Mouse (Mus musculus) ZHBTc4 (cell line): Measurements from ENCODE around the gene Plpp2.

Experiments used
- DNase-seq: peaks from one replicate; pipeline ENCODE4 v3.0.0-alpha.2; 2011; ENCODE audit warnings: low read depth, low spot score

Plpp2 gene

DNA sequence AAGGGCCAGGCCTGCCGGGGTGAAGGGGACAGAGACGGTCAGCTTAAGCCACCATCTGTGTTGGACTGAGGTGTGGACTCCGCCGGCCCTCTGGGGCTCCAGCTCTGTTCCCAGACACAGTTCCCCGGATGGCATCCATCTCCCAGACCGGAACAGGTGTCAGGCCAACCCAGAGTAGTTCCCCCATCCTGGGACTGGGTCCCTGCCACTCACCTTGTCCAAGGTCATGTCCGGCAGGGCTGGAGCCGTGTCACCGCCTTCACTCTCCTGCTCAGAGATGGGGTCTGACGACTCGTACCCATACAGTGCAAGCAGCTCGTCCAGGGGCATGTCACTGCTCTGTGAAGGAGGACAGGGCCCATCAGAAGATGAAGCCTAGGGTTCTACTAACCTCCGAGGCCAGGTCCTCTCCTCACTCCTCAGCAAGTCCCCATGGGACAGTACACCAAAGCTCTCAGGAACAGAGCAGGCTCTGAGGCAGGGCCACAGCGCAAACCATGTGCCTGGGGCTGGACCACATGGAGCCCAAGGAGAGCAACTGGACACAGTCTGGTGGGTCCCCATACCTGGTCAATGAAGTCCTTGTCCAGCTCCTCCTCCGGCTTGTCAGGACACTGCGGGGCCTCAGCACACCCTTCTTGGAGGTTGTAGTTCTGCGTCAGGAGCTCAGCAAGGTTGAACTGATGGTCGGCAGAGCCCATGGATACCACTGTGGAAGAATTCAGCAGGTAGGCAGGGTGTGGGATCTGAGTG lies 15.6 kb upstream of the Plpp2 start:
- no peak for DNase-seq

DNA sequence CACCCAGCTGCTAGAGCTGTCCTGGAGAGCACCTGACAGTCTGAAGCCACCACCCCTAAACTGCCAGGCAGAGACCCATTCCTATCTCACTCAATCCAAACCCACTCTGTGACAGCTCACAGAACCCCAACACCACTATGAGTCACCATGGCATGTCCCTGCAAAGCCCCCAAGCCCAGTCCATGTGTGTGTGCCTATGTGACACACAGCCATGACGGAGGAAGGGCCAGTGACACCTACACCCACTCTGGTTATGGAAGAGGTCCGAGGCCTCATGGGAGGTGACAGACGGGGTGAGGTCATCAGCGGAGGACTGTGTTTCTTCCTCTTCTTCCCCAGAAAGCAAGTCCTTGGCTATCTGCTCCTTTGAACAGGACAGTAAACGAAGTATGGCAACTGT lies 14.9 kb upstream of the Plpp2 start:
- DNase-seq, result no peak

DNA sequence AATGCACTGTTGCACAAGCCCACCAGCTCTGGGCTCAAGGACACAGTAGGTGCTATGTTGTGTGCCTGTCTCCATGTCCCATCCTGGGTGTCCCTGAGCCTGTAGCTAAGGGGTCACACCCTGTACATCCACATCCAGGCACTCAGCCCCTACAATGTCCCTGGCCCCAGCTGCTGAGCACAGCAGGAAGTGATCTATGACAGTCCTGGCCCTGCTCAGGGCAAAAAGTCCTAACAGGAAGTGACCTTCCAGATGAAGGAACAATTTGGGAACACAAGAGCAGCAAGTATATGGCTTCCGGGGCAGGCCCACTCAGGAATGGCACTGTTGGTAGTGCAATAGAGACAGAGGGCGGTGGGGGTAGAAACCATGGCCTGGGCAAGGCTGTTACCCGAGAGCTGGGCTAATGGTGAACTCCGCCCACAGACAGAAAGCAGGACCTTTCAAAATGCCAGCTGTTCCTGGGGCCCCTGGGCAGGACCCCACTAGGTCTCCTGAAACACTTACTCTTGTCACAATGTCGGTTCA lies 13.6 kb upstream of the Plpp2 start:
- DNase-seq, result no peak

DNA sequence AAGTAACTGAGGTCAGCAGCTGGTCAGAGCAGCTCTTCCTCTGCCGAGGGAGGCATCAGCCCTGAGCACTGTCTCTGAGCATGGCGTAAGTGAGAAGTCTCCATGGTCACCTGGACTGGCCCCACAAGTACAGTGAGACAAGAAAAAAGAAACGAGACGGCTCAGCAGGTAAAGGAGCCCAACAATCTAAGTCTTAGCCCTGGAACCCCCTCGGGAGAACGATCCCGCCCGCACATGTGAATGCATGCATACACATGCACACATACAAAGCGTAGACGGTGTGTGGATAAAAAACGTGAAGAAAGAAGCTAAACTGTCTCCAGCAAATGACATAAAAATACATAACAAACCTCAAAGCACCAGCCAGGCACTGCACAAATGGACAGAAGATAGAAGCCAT lies 12.9 kb upstream of the Plpp2 start:
- DNase-seq, result no peak

DNA sequence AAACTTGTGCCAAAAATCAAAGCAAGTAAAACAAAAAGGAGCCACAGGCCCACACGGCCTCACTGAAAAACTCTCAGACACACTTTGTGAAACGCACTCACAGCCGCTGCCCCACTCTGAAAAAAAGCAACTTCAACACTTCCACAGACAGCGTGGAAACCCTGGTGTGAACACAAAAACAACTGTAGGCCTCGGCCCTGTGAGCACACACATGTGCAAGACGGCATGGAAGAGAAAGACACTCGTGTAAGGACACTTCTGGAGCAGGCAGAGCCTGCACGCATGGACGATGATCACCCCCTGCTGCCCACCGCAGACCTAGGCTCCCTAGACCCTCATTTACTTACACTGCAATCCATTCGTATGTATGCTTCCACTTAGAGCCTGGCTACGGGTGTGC lies 12.3 kb upstream of the Plpp2 start:
- DNase-seq, result no peak

DNA sequence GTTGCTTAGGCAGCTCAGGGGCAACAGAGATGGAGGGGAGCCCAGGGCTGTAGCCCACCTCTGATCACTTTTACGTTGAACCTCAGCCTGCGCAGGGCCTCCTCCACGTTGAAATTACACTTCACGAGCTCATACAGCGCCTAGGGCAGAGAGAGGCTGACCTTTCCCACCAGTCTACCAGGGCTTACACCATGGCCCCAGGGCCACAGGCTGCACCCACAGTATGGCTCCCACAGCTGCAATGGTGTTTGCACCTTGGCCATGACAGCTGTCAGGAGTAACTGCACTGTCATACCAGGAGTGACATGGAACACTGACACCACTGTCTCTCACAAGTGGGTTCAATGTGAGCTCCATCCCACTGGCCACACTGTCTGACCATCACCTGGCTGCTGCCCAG lies 11.0 kb upstream of the Plpp2 start:
- DNase-seq, result no peak

DNA sequence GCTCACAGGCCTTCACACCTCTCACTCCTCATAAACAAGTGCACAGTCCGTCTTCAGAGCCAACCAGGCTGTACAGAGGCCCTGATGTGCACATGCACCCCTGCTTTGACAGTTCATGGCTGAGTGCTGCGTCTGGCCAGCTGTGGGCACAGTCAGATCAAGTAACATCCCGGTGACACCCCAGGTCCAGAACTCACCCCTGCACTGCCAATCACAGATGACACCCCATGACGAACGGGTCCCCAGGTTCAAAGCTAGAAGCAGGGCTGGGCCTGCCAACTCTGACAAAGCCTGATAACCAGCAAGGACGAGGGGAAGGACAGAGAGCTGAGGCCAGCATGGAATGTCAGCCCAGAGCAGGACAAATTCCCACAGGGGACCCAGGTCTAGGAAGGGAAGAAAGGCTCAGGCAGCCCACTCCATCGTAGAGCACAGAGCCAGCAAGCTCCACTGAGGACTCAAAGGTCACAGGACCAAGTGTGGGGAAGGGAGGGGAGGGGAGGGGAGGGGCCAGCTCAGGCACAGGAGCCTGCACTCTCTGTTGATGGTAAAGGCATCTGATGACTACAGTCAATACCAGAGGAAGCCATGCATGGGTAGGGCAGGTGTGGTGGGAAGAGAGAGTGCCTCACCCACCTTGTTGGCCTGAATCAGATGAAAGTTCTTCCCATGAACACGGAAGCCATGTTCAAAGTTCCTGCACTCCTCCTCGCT lies 10.4 kb upstream of the Plpp2 start:
- no peak for DNase-seq

DNA sequence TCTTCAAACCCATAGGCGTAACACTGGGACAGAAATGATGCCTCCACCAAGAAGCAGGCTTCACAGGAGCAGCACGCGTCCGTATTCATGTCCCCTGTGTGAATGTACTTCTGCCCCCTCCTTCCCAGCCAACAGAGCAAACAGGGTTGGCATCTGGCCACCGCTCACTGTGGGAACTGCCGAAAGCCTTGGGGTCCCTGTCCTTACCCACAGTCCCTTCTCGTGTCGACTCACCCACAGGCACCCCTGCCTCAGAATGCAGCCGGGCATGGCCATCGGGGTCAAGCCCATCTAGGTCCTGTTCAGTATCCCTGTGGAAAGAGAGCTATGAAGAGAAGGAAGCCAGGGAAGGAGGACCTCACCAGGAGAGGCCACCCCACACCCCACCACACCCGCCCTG lies 8.6 kb upstream of the Plpp2 start:
- DNase-seq, result no peak

DNA sequence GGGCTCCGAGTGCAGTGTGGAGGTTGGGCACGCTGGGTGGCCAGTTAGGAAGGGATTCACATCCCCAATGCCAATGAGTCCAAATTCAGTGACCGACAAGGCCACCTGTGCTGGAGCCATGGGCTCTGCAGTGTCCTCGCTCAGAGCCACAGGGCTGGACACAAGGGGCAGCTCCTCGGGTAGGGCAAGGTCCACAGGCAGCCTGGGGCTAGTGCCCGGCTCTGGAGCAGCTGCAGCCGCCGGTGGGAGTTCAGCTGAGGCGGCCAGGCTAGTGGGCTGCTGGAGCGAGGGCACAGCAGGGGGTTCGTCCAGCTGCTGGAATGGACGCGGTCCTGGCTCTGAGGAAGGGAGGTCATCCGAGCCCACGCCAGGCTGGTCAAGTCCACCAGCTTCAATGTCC lies 7.9 kb upstream of the Plpp2 start:
- DNase-seq, result no peak

DNA sequence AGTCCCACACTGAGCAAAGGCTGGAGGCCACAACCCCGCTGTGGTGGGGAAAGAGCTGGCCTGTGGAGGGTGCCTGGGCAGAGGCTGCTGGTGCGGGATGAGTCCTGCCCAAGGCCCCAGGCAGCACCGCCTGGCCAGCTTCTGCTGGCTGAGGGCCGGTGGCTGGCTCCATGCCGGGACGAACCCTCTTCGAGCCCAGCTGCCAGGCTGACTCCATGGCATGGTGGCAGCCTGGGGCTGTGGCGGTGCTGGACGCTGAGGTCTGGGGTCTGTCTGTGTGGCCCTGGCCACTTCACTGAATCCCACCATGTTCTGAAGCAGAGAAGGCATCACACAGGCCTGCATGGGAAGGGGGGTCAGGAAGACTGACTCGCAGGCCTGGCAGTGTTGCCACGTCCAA lies 7.2 kb upstream of the Plpp2 start:
- no peak for DNase-seq

DNA sequence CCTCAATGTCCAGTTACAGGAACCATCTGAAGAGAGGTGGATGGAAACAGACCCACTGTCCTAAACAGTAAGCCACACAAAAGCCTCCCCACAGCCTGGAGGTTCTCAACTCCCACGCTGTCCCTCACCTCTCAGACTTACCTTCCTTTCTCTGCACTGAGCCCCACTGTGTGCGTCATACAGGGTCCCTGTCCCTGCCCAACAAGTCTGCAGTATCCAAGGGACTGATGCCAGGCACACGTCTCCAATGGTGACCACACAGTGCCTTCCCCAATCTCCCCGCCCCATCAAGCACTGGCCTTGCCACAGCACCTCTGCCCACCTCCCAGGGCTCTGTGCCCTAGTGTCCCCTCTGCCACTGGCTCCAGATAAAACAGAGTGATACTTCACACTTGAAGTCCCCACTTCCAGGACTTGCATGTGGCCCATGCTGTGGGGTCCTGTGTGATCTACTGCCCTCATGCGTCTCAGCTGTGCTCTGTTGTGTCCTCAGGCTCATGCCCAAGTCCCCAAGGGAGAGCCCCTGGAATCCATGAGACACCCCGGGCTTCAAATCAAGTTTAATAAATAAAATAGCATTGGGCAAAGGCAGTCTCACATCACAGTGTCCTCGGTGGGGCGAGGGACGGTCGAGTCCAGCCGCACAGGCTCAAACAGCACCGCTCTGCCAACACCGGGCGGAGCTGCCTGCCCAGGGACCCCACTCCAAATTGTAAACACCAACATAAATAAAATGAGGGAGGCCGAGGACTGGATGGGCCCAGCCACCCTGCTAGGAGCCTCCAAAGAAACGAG lies 6.3 kb upstream of the Plpp2 start:
- DNase-seq, result no peak

DNA sequence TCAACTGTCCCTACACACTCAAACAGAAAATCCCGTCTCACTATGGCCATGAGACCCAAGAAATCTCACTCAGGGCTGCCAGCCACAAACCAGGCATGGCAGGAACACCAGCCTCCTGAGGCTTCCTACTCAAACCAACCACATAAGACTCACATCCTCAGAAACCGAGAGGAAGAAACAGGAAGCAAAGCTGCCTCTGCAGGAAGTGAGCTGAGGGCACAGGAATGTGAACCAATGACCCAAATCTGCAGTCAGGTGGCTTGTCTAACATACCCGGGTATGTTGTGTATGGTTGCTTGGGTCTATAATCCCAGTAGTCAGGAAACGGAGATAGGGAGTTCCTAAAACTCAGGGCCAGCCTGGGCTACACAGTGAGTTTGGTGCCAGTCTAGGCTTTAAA lies 5.3 kb upstream of the Plpp2 start:
- DNase-seq, result no peak

DNA sequence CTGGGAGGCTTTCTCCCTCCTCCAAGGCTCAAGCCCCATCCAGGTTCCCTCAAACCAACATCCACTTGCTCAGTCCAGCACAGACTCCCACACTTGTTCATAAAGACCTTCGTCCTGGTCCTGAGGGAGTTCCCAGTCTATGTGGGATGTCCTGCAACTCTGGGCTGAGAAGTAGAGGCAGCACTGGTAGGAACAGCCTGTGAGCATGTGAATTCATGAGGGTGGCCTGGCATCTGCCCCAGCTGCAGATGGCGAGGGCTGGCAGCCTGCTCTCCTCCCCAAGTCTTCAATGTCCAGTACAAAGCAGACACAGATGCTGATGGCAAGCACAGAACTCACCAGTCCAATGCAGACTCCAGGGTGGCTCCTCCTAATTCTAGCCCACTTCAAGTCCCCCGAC lies 4.7 kb upstream of the Plpp2 start:
- DNase-seq, result no peak

DNA sequence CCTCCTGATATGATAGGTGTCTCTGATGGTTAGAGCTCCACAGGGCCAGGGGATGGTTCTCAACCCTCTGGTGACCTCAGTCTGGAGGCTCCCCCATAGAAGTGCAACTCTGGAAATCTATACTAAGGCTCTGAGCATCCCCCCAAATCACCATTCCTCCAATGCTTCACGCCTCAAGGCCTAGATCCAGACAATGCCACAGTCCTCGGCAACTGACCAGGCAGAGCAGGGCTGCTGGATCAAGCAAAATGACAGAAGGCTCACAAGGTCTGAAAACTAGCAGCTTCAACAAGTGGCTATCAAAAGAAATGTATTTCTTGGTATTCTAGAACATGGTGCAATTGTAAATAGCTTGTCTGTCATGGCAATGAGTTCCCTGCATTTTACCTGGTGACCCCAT lies 4.2 kb upstream of the Plpp2 start:
- DNase-seq, result no peak

DNA sequence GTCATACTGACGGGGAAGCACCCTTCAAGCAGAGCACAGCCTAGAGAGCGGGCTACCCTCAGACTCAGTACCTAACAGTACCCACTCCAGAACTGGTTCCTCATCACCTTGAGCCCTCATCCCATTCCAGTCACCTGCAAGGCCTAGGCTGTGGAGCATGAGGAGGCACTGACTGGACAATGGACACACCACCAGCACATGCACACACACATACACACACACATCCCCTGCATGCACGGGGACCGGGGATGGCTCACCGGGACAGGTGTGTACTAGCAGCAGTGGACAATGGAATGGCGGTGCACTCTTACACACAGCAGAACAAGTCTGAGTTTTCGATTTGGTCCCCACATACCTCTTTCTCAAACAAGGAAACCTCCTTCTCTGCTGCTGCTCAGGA lies 3.7 kb upstream of the Plpp2 start:
- DNase-seq, result no peak

DNA sequence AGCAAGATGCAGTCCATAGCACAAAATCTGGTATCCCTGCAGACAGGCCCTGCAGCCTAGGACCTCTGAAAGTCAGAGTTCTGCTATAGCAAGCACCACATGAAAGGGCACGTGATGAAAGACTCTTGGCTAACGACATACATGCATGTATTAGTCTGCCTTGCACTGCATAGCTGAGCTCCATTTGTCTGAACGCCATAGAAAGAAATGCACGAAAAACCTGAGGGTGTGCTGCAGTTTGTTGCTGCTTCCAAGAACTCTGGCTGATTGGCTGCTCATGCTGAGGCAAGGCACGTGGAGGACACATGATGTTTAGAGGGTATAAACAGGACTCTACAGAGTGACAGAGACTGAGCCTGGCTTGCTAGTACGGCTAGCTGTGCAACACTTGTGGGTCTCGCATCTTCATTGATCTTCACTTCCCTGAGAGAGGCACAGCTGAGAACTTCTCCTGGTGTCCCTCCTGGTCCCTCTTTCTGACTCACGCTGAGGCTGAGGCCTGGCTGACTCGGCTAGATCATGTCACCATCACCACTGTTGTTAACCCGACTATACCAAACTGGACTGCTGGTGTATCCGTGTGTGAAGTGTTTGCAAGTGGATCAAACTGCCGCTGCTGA lies 3.0 kb upstream of the Plpp2 start:
- DNase-seq, result no peak

DNA sequence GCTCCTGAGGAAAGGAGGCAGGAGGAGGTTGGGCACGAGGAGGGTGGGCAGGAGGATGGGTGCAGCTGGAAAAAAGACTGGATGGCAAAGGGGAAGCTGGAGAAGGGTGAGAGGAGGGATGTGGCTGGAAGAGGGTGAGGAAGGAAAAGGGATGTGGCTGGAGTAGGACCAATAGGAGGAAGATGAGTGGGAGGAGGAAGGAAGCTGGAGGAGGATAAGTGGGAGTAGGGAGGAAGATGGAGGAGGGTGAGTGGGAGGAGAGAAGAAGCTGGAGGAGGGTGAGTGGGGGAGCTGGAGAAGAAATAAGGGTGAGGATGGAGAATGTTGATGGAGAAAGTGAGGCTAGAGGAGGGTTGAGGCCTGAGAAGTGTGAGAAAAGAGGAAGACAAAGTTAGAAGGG lies 1.8 kb upstream of the Plpp2 start:
- DNase-seq, result no peak

DNA sequence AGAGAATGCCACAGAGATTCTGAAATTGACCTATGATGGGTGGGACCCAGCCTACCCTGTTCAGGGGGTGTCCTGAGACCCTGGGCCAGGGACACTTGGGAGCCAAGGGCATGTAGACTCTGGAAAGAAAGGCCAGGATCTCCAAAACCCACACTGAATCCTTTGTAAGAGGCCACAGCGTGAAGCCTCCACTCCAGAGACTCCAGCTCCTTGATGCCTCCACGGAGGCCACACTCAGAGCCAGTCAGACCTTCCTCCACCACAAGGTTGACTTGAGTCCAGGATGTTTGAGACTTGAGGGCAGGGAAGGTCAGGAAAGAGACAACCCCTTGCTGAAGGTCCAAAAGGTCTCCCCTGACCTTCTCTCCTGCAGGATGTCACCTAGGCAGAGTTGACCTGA lies 830 bp upstream of the Plpp2 start:
- DNase-seq, result no peak

DNA sequence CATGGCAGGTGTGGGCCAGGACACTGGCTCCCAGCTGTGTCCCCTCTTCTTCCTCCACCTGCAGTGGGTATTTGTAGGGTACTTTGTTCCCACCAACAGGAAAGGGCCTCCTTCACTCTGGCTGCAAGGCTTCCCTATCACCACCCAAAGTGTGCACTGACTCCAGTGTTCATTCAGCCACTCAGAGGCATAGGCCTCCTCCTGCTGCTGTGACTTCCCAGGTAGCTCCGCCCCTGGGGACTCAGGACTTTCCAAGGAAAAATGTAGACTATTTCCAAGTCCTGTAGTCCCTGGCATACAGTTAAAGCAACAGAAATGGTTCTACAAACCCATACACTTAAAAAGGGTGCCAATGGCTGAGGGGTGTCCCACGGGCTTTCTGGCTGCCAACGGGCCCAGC lies 918 bp downstream of the Plpp2 start:
- DNase-seq, result peak; percentile 37

DNA sequence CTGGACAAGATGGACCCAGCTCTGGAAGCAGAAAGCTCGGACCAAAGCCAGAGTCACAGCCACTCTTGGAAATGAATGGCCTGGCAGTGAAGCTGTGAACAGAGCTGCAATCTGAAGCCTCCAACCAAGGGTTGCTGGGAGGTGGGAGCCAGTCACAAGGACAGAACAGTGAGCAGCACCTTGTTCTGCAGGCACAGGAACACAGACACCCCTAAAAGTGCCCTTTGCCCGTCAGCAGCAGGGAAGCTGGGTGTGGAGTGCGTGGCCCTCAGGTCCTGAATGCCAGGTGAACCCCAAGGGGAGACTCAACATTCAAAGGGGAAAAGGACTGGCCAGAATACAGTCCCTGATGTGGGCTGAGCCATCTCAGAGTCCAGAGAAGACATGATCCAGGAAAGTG lies 2.0 kb downstream of the Plpp2 start:
- DNase-seq, result no peak

DNA sequence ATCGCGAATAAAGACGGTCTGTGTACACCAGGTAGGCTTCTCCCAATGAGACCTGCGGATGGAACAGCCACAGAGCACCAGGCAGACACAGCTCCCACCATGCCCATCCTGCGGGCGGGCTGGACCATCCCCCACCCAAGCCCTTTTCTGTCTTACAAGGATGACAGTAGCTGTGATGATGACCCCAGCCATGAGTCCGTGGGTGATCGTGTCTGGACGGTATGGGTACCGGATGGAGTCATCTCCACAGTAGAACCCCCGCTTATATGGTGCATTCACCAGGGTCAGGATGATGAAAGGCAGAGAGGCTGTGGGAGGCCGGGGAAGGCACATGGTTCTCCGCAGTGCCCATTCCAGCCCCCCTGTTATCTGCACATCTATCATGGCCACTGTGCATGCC lies 2.9 kb downstream of the Plpp2 start:
- no peak for DNase-seq

DNA sequence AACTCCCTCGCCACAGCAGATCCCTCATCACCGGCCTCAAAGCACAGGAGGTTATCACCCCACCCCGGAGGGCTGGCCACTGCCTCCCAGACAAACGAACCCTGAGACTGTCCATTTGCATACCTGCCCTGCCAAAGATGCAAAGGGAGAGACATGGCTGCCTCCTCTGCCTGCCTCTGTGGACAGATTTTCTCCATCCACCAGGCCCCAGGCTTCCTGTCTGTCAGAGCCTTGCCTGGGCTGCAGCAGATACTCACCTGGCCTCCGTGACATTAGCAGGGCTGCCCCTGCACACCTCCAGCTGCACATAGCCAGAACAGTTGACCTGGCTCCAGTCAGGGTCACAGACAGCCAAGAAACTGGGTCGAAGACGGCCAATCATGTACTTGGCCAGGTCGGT lies 3.4 kb downstream of the Plpp2 start:
- no peak for DNase-seq
